Mouse (Mus musculus): ENCODE measurements around the gene Sox13.

- TF ChIP-seq CTCF (IDR thresholded peaks at IDR 0.05; ENCODE audit: borderline replicate concordance, insufficient read depth, low read depth, low read length) (no peak), POLR2A (IDR thresholded peaks at IDR 0.05; ENCODE audit: borderline replicate concordance, insufficient read depth, low read length) (no peak)
Measured at GRCm38 (mm10) chr1:133448351-133448931, 24.3 kb upstream of the Sox13 start.

Measured in cerebellum, adult 2 months (tissue).